ENCODE assay signal across 11 mouse cellular contexts in genomic region chr15:102400476-102401045, GRCm38 (mm10). TPM values are rescaled to one million over a fixed set of nuclear protein-coding genes. Genes with fewer than 3 reads are reported as not detected.
DNase-seq lines count a peak whose midpoint lies in the region; ATAC-seq and TF ChIP-seq lines count a peak whose summit lies in the region.
"Had no signal": no experiment of that assay in that cellular context is flagged by ENCODE, and none has a peak within 500 bp of the region (broad histone marks: within the 10 kb centered on the region; RNA-seq: fewer than 3 reads in every experiment).

No protein-coding gene starts in this region.

- TF ChIP-seq POLR2A in ES-Bruce4 (IDR thresholded peaks at IDR 0.05; ENCODE audit: insufficient read depth, low read length): no peak

- no peak for TF ChIP-seq EP300 in ES-Bruce4 (IDR thresholded peaks at IDR 0.05; ENCODE audit: insufficient read depth, low read depth, low read length)

- no peak overlapping the region for H3K4me2 ChIP-seq in hindbrain, postnatal 0 days (ENCODE audit: low read depth, low read length)
- H3K4me2 ChIP-seq in hindbrain, embryonic 13.5 days: no peak overlapping the region
- peak overlapping the region; percentile 86 for H3K4me2 ChIP-seq in liver, embryonic 12.5 days

- WGBS in hindbrain, postnatal 0 days: 84% methylated on average over 10 of the region's 10 CpGs
- WGBS in hindbrain, embryonic 13.5 days: 83% methylated on average over 10 of the region's 10 CpGs
- WGBS in liver, embryonic 12.5 days (ENCODE audit: insufficient replicate concordance): 74% methylated on average over 10 of the region's 10 CpGs

- H3K27ac ChIP-seq in hindbrain, postnatal 0 days: peak overlapping the region; percentile 65
- H3K27ac ChIP-seq in hindbrain, embryonic 13.5 days: no peak overlapping the region
- H3K27ac ChIP-seq in ES-Bruce4 (ENCODE audit: insufficient read depth, low read length): peak overlapping the region; percentile 99
- H3K27ac ChIP-seq in brown adipose tissue, adult 24 weeks (replicated peaks; ENCODE audit: low read depth, low read length): peak overlapping the region; percentile 96
- peak overlapping the region; percentile 89 for H3K27ac ChIP-seq in liver, embryonic 12.5 days

- H3K27me3 ChIP-seq in hindbrain, postnatal 0 days (ENCODE audit: insufficient read depth, low read length): no peaks in the 10 kb centered on the region
- H3K27me3 ChIP-seq in hindbrain, embryonic 13.5 days: no peaks in the 10 kb centered on the region
- no peaks in the 10 kb centered on the region for H3K27me3 ChIP-seq in ES-Bruce4 (ENCODE audit: control insufficient read depth, insufficient read depth, low read length, poor library complexity, severe bottlenecking)
- no peaks in the 10 kb centered on the region for H3K27me3 ChIP-seq in liver, embryonic 12.5 days (replicated peaks)

- no peak for TF ChIP-seq CTCF in hindbrain, postnatal 0 days (IDR thresholded peaks at IDR 0.05; ENCODE audit: low read depth)
- TF ChIP-seq CTCF in ES-Bruce4 (IDR thresholded peaks at IDR 0.05; ENCODE audit: low read depth, low read length): no peak

- H3K9ac ChIP-seq in hindbrain, postnatal 0 days (replicated peaks; ENCODE audit: low read length): no peak overlapping the region
- H3K9ac ChIP-seq in hindbrain, embryonic 13.5 days: no peak overlapping the region
- H3K9ac ChIP-seq in ES-Bruce4 (ENCODE audit: low read depth, poor library complexity, severe bottlenecking): peak overlapping the region; percentile 87
- peak overlapping the region; percentile 77; the same call in 1 of the 2 replicates for H3K9ac ChIP-seq in liver, embryonic 12.5 days

- no peak for ATAC-seq in hindbrain, postnatal 0 days
- ATAC-seq in hindbrain, embryonic 13.5 days (ENCODE audit: low FRiP score): no peak
- no peak for ATAC-seq in liver, embryonic 12.5 days

- 0 out of 2 replicates have a peak, but pooled peaks cover 4% of the 10 kb centered on the region for H3K4me1 ChIP-seq in hindbrain, postnatal 0 days (ENCODE audit: insufficient read depth, low read length)
- peaks cover 12% of the 10 kb centered on the region for H3K4me1 ChIP-seq in hindbrain, embryonic 13.5 days (replicated peaks)
- peaks cover 8% of the 10 kb centered on the region for H3K4me1 ChIP-seq in ES-Bruce4 (ENCODE audit: control insufficient read depth, insufficient read depth, low read length)
- H3K4me1 ChIP-seq in brown adipose tissue, adult 24 weeks (ENCODE audit: control insufficient read depth, insufficient read depth, insufficient read length, low read length): peaks cover 17% of the 10 kb centered on the region; the same call in 1 of the 2 replicates
- H3K4me1 ChIP-seq in liver, embryonic 12.5 days: peaks cover 62% of the 10 kb centered on the region

- DNase-seq in hindbrain, postnatal 0 days (ENCODE audit: low spot score): no peak
- no peak for DNase-seq in urinary bladder, postnatal 4 days (ENCODE audit: low spot score in 2 of 2)
- DNase-seq in thymus, postnatal 0 days (ENCODE audit: low spot score): no peak
- DNase-seq: kidney, postnatal 14 days; right cerebral cortex, postnatal 14 days had no signal

- no peaks in the 10 kb centered on the region for H3K9me3 ChIP-seq in hindbrain, postnatal 0 days (ENCODE audit: low read length)
- H3K9me3 ChIP-seq in hindbrain, embryonic 13.5 days: no peaks in the 10 kb centered on the region
- H3K9me3 ChIP-seq in ES-Bruce4 (replicated peaks; ENCODE audit: control insufficient read depth, insufficient read depth, low read length, poor library complexity, severe bottlenecking): no peaks in the 10 kb centered on the region
- H3K9me3 ChIP-seq in liver, embryonic 12.5 days (replicated peaks): no peaks in the 10 kb centered on the region
- H3K9me3 ChIP-seq: forebrain, embryonic 12.5 days; midbrain, embryonic 12.5 days had no signal

- no peak overlapping the region for H3K4me3 ChIP-seq in hindbrain, postnatal 0 days (ENCODE audit: low read length)
- H3K4me3 ChIP-seq in hindbrain, embryonic 13.5 days: no peak overlapping the region
- no peak overlapping the region; the same call in 1 of the 2 replicates for H3K4me3 ChIP-seq in ES-Bruce4 (ENCODE audit: low read depth, low read length)
- H3K4me3 ChIP-seq in brown adipose tissue, adult 24 weeks (ENCODE audit: insufficient read depth, low read depth, low read length): peak overlapping the region; percentile 63; the same call in 1 of the 2 replicates
- H3K4me3 ChIP-seq in liver, embryonic 12.5 days: 0 out of 2 replicates have a peak overlapping the region, but pooled peaks have one; percentile 69

- H3K36me3 ChIP-seq in hindbrain, postnatal 0 days (ENCODE audit: insufficient read depth, low read length): no peaks in the 10 kb centered on the region
- no peaks in the 10 kb centered on the region for H3K36me3 ChIP-seq in hindbrain, embryonic 13.5 days
- no peaks in the 10 kb centered on the region for H3K36me3 ChIP-seq in ES-Bruce4 (ENCODE audit: control insufficient read depth, insufficient read depth, low read length, poor library complexity, severe bottlenecking)
- no peaks in the 10 kb centered on the region for H3K36me3 ChIP-seq in liver, embryonic 12.5 days
- H3K36me3 ChIP-seq: forebrain, embryonic 12.5 days; midbrain, embryonic 12.5 days had no signal

RNA-seq across cellular contexts. Expression of gene Sp1, which starts 5.4 kb away (rescaled TPM):
- 24.7 and 26.0 TPM in 2 replicates for total RNA-seq in hindbrain, postnatal 0 days (2014; rRNA removed)
- 3.0 and 3.5 TPM in 2 replicates for polyA plus RNA-seq in hindbrain, postnatal 0 days (2015; fragmentation: Nextera tagmentation; extraction: Ambion mirVana)
- polyA plus RNA-seq in hindbrain, embryonic 13.5 days (2015; fragmentation: Nextera tagmentation; extraction: Ambion mirVana): 4.6 and 6.0 TPM in 2 replicates
- 103 and 106 TPM in 2 replicates for polyA plus RNA-seq in ES-Bruce4 (2011; ENCODE audit: insufficient read depth, insufficient read length, low read depth, missing spikeins)
- polyA plus RNA-seq in brown adipose tissue, adult 24 weeks (2012; ENCODE audit: insufficient read depth, insufficient read length, missing spikeins): 16.1 and 17.9 TPM in 2 replicates
- 5.1 and 5.6 TPM in 2 replicates for polyA plus RNA-seq in liver, embryonic 12.5 days (2016; fragmentation: Nextera tagmentation; extraction: Ambion mirVana)
- 9.7 and 10.9 TPM in 2 replicates for polyA plus RNA-seq in thymus, postnatal 0 days (2015; fragmentation: Nextera tagmentation; extraction: Ambion mirVana)

RNA-seq across cellular contexts. Expression of gene Sp7, which starts 33.6 kb away (rescaled TPM):
- 0.11 and 0.31 TPM in 2 replicates for total RNA-seq in hindbrain, postnatal 0 days (2014; rRNA removed)
- 0.38 and 0.40 TPM in 2 replicates for polyA plus RNA-seq in hindbrain, postnatal 0 days (2015; fragmentation: Nextera tagmentation; extraction: Ambion mirVana)
- polyA plus RNA-seq in hindbrain, embryonic 13.5 days (2015; fragmentation: Nextera tagmentation; extraction: Ambion mirVana): 1.1 and 1.2 TPM in 2 replicates
- not detected in 2 replicates for polyA plus RNA-seq in ES-Bruce4 (2011; ENCODE audit: insufficient read depth, insufficient read length, low read depth, missing spikeins)
- not detected in 2 replicates for polyA plus RNA-seq in brown adipose tissue, adult 24 weeks (2012; ENCODE audit: insufficient read depth, insufficient read length, missing spikeins)
- 0.37 and 0.63 TPM in 2 replicates for polyA plus RNA-seq in liver, embryonic 12.5 days (2016; fragmentation: Nextera tagmentation; extraction: Ambion mirVana)
- 0.10 and 0.13 TPM in 2 replicates for polyA plus RNA-seq in thymus, postnatal 0 days (2015; fragmentation: Nextera tagmentation; extraction: Ambion mirVana)

RNA-seq across cellular contexts. Expression of gene Amhr2, which starts 44.6 kb away (rescaled TPM):
- 0.16 TPM in 1 of 2 replicates, not detected in the other for total RNA-seq in hindbrain, postnatal 0 days (2014; rRNA removed)
- 0.36 and 0.62 TPM in 2 replicates for polyA plus RNA-seq in hindbrain, postnatal 0 days (2015; fragmentation: Nextera tagmentation; extraction: Ambion mirVana)
- 0.14 and 0.40 TPM in 2 replicates for polyA plus RNA-seq in hindbrain, embryonic 13.5 days (2015; fragmentation: Nextera tagmentation; extraction: Ambion mirVana)
- polyA plus RNA-seq in ES-Bruce4 (2011; ENCODE audit: insufficient read depth, insufficient read length, low read depth, missing spikeins): 1.8 and 2.8 TPM in 2 replicates
- polyA plus RNA-seq in brown adipose tissue, adult 24 weeks (2012; ENCODE audit: insufficient read depth, insufficient read length, missing spikeins): 1.9 and 4.0 TPM in 2 replicates
- 0.12 and 0.31 TPM in 2 replicates for polyA plus RNA-seq in liver, embryonic 12.5 days (2016; fragmentation: Nextera tagmentation; extraction: Ambion mirVana)
- 1.8 and 2.1 TPM in 2 replicates for polyA plus RNA-seq in thymus, postnatal 0 days (2015; fragmentation: Nextera tagmentation; extraction: Ambion mirVana)
- polyA plus RNA-seq: midbrain, embryonic 12.5 days had no signal

RNA-seq across cellular contexts. Expression of gene Aaas, which starts 50.0 kb away (rescaled TPM):
- total RNA-seq in hindbrain, postnatal 0 days (2014; rRNA removed): 19.4 and 25.4 TPM in 2 replicates
- 31.4 and 36.4 TPM in 2 replicates for polyA plus RNA-seq in hindbrain, postnatal 0 days (2015; fragmentation: Nextera tagmentation; extraction: Ambion mirVana)
- polyA plus RNA-seq in hindbrain, embryonic 13.5 days (2015; fragmentation: Nextera tagmentation; extraction: Ambion mirVana): 33.3 and 34.8 TPM in 2 replicates
- polyA plus RNA-seq in ES-Bruce4 (2011; ENCODE audit: insufficient read depth, insufficient read length, low read depth, missing spikeins): 196 and 252 TPM in 2 replicates
- 13.2 and 20.7 TPM in 2 replicates for polyA plus RNA-seq in brown adipose tissue, adult 24 weeks (2012; ENCODE audit: insufficient read depth, insufficient read length, missing spikeins)
- polyA plus RNA-seq in liver, embryonic 12.5 days (2016; fragmentation: Nextera tagmentation; extraction: Ambion mirVana): 69.7 and 74.7 TPM in 2 replicates
- 56.8 and 61.7 TPM in 2 replicates for polyA plus RNA-seq in thymus, postnatal 0 days (2015; fragmentation: Nextera tagmentation; extraction: Ambion mirVana)

RNA-seq across cellular contexts. Expression of gene Prr13, which starts 58.3 kb away (rescaled TPM):
- total RNA-seq in hindbrain, postnatal 0 days (2014; rRNA removed): 27.4 and 28.0 TPM in 2 replicates
- polyA plus RNA-seq in hindbrain, postnatal 0 days (2015; fragmentation: Nextera tagmentation; extraction: Ambion mirVana): 90.4 and 95.1 TPM in 2 replicates
- polyA plus RNA-seq in hindbrain, embryonic 13.5 days (2015; fragmentation: Nextera tagmentation; extraction: Ambion mirVana): 107 and 109 TPM in 2 replicates
- polyA plus RNA-seq in ES-Bruce4 (2011; ENCODE audit: insufficient read depth, insufficient read length, low read depth, missing spikeins): 49.7 and 55.4 TPM in 2 replicates
- 36.8 and 54.7 TPM in 2 replicates for polyA plus RNA-seq in brown adipose tissue, adult 24 weeks (2012; ENCODE audit: insufficient read depth, insufficient read length, missing spikeins)
- 119 and 126 TPM in 2 replicates for polyA plus RNA-seq in liver, embryonic 12.5 days (2016; fragmentation: Nextera tagmentation; extraction: Ambion mirVana)
- 88.9 and 90.3 TPM in 2 replicates for polyA plus RNA-seq in thymus, postnatal 0 days (2015; fragmentation: Nextera tagmentation; extraction: Ambion mirVana)

Comparison
In these comparisons a context has a peak if more than half of its experiments do, and no peak if none do; other contexts are left out.
1. H3K4me3 ChIP-seq: peak in brown adipose tissue, adult 24 weeks (single experiment) and liver, embryonic 12.5 days (single experiment); none in hindbrain, postnatal 0 days (single experiment), hindbrain, embryonic 13.5 days (single experiment) and ES-Bruce4 (single experiment).
2. H3K9ac ChIP-seq: peak in ES-Bruce4 (single experiment) and liver, embryonic 12.5 days (single experiment); none in hindbrain, postnatal 0 days (single experiment) and hindbrain, embryonic 13.5 days (single experiment).